Mouse (Mus musculus) layer of hippocampus, postnatal 10 days (tissue): ENCODE data around the gene BC028528. TPM values are rescaled to one million over a fixed set of nuclear protein-coding genes. Genes with fewer than 3 reads are reported as not detected.
"Not testable (repeated sequence)": the region's sequence is repeated elsewhere in the genome, so short reads cannot be mapped to it uniquely, and the experiment has no call there.

Experiments used
- DNase-seq, 2 experiments: peaks; one replicate each; pipeline ENCODE4 v3.0.0; 2021; ENCODE audit warnings: low spot score in 2 of 2
- long read RNA-seq: library from polyadenylated mRNA; stranded (forward); transcript quantifications from one replicate; pipeline ENCODE4 v2.0.0, GENCODE M21; 2023
- total RNA-seq, 2 experiments: library from RNA; stranded (reverse); gene quantifications; 2 replicates each; pipeline ENCODE4 v1.2.3; 2021

BC028528 gene
- 10 to 100 TPM in 1 of 2 experiments, 1 to 10 TPM in 1; 9.4 to 10.2 TPM for total RNA-seq
- long read RNA-seq, partial matches to known transcripts: 0 of 8 reads
- long read RNA-seq, other reads (novel, unspliced or antisense): 0 of 8 reads

GRCm38 (mm10) chr3:95891211-95892065 lies at the start of gene BC028528:
Gene BC028528, minus strand, starts transcription at chr3:95892005.
- peak in 1 of 2 experiments; percentile 12 for DNase-seq

- no peak for DNase-seq
Observed at GRCm38 (mm10) chr3:95938835-95939234, 47.0 kb upstream of the BC028528 start.

GRCm38 (mm10) chr3:95938217-95938616 lies 46.4 kb upstream of the BC028528 start:
- DNase-seq: no peak

- DNase-seq: no peak
Observed at GRCm38 (mm10) chr3:95934448-95934847, 42.6 kb upstream of the BC028528 start.

- DNase-seq: no peak
Observed at GRCm38 (mm10) chr3:95933111-95933750, 41.4 kb upstream of the BC028528 start.

GRCm38 (mm10) chr3:95932566-95932965 lies 40.8 kb upstream of the BC028528 start:
- DNase-seq: no peak

GRCm38 (mm10) chr3:95932157-95932556 lies 40.4 kb upstream of the BC028528 start:
- no peak for DNase-seq

GRCm38 (mm10) chr3:95931471-95931870 lies 39.7 kb upstream of the BC028528 start:
- no peak for DNase-seq

- DNase-seq: no peak
Observed at GRCm38 (mm10) chr3:95930471-95930789, 38.6 kb upstream of the BC028528 start.

- DNase-seq: peak; percentile 38 to 49
Observed at GRCm38 (mm10) chr3:95929581-95930470, 38.0 kb upstream of the BC028528 start.

- DNase-seq: peak; percentile 97
Observed at GRCm38 (mm10) chr3:95928658-95929503, 37.1 kb upstream of the BC028528 start, which contains the start of gene Anp32e. Gene Anp32e, plus strand, starts transcription at chr3:95929246.

GRCm38 (mm10) chr3:95928261-95928657 lies 36.5 kb upstream of the BC028528 start:
- DNase-seq: no peak

GRCm38 (mm10) chr3:95925087-95925486 lies 33.3 kb upstream of the BC028528 start:
- no peak for DNase-seq

GRCm38 (mm10) chr3:95924185-95924584 lies 32.4 kb upstream of the BC028528 start:
- DNase-seq: no peak

- DNase-seq: not testable (repeated sequence)
Observed at GRCm38 (mm10) chr3:95923429-95923828, 31.6 kb upstream of the BC028528 start.

GRCm38 (mm10) chr3:95920532-95920931 lies 28.7 kb upstream of the BC028528 start:
- DNase-seq: not testable (repeated sequence)

- no peak for DNase-seq
Observed at GRCm38 (mm10) chr3:95916760-95917159, 25.0 kb upstream of the BC028528 start.

GRCm38 (mm10) chr3:95914706-95915105 lies 22.9 kb upstream of the BC028528 start:
- DNase-seq: no peak

- no peak for DNase-seq
Observed at GRCm38 (mm10) chr3:95907613-95908012, 15.8 kb upstream of the BC028528 start.

- peak; percentile 47 to 58 for DNase-seq
Observed at GRCm38 (mm10) chr3:95906860-95907259, 15.1 kb upstream of the BC028528 start.
